Mouse (Mus musculus) thymus, adult 2 months (tissue): ENCODE data around the gene Ece1.

Experiments
- CTCF ChIP-seq: fragments of 200-500 bp; IDR thresholded peaks from 2 replicates; pipeline ENCODE4 v1.5.1; 2012; ENCODE audit warnings: mild to moderate bottlenecking, control low read depth, low read length, moderate library complexity, borderline replicate concordance; ENCODE audit not compliant: control insufficient read depth, poor library complexity, insufficient read depth; ENCODE audit errors: extremely low read depth
- POLR2A ChIP-seq: fragments of 200-500 bp; IDR thresholded peaks from 2 replicates; pipeline ENCODE4 v1.6.1; 2012; ENCODE audit warnings: mild to moderate bottlenecking, low read length, control low read depth, moderate library complexity; ENCODE audit not compliant: control insufficient read depth, poor library complexity, insufficient read depth; ENCODE audit errors: extremely low read depth

GRCm38 (mm10) chr4:137930500-137931008 is 68.5 kb downstream of the Ece1 start:
- no peak for TF ChIP-seq CTCF
- no peak for TF ChIP-seq POLR2A
